In the genomic region with DNA sequence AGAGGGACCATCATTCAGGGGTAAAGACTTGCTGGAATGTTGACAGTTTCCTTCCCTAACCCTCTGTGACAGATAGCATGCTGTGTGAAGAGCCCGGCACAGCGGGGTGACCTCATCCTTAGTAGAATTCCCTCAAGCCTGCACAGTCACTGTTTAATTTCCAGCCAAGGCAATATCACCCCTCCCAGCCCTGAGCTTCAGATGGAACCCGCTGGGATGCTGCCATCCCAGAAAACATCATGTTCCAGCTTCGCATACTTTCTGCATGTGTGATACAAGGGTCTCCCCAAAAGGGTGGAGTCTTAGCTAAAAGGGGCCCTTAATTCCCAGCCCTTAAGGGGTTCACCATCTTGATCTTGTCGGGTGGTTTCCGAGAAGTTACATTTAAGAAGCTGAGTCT, we compare ENCODE assay signal across 12 mouse cellular contexts. TPM values are rescaled to one million over a fixed set of nuclear protein-coding genes. Genes with fewer than 3 reads are reported as not detected.
DNase-seq lines count a peak whose midpoint lies in the region; ATAC-seq and TF ChIP-seq lines count a peak whose summit lies in the region.
"Had no signal": no experiment of that assay in that cellular context is flagged by ENCODE, and none has a peak within 500 bp of the region (broad histone marks: within the 10 kb centered on the region; RNA-seq: fewer than 3 reads in every experiment).

No protein-coding gene starts in this region.

- 51% methylated on average over 6 of the region's 6 CpGs for WGBS in intestine, postnatal 0 days
- WGBS in stomach, embryonic 15.5 days: 46% methylated on average over 6 of the region's 6 CpGs

- no peak overlapping the region for H3K27ac ChIP-seq in intestine, postnatal 0 days (ENCODE audit: low read depth, low read length)
- peak overlapping the region; percentile 44; the same call in 1 of the 2 replicates for H3K27ac ChIP-seq in stomach, embryonic 15.5 days
- H3K27ac ChIP-seq: embryonic facial prominence, embryonic 12.5 days; limb, embryonic 13.5 days; midbrain, embryonic 10.5 days; neural tube, embryonic 15.5 days had no signal

- H3K9ac ChIP-seq in intestine, postnatal 0 days (ENCODE audit: low read depth, low read length): no peak overlapping the region
- no peak overlapping the region for H3K9ac ChIP-seq in stomach, embryonic 15.5 days
- H3K9ac ChIP-seq: embryonic facial prominence, embryonic 12.5 days; limb, embryonic 13.5 days; neural tube, embryonic 15.5 days had no signal

- peak; percentile 72 to 73 for DNase-seq in heart, adult 9 months (ENCODE audit: low spot score in 2 of 2)
- DNase-seq in cerebellum, postnatal 25 days: no peak
- no peak for DNase-seq in frontal cortex, postnatal 10 days (ENCODE audit: low spot score in 2 of 2)
- no peak for DNase-seq in left cerebral cortex, adult 8-10 months (ENCODE audit: low spot score in 2 of 2)

- no peaks in the 10 kb centered on the region for H3K9me3 ChIP-seq in megakaryocyte, embryonic 14.5 days
- no peaks in the 10 kb centered on the region for H3K9me3 ChIP-seq in intestine, postnatal 0 days (ENCODE audit: control insufficient read depth)
- no peaks in the 10 kb centered on the region for H3K9me3 ChIP-seq in stomach, embryonic 15.5 days
- H3K9me3 ChIP-seq: embryonic facial prominence, embryonic 12.5 days; limb, embryonic 13.5 days; midbrain, embryonic 10.5 days; neural tube, embryonic 15.5 days had no signal

- peaks cover 31% of the 10 kb centered on the region for H3K27me3 ChIP-seq in megakaryocyte, embryonic 14.5 days (replicated peaks)
- H3K27me3 ChIP-seq in intestine, postnatal 0 days (replicated peaks; ENCODE audit: control insufficient read depth, insufficient read depth, low read length): no peaks in the 10 kb centered on the region
- no peaks in the 10 kb centered on the region for H3K27me3 ChIP-seq in stomach, embryonic 15.5 days (replicated peaks)
- H3K27me3 ChIP-seq: embryonic facial prominence, embryonic 12.5 days; limb, embryonic 13.5 days; neural tube, embryonic 15.5 days had no signal

- TF ChIP-seq CTCF in intestine, postnatal 0 days (IDR thresholded peaks at IDR 0.05; ENCODE audit: low read depth): no peak

- no peak for ATAC-seq in megakaryocyte, adult 5-6 weeks (ENCODE audit: poor library complexity, severe bottlenecking)
- 0 out of 2 replicates have a peak, but pooled peaks have one; percentile 19 for ATAC-seq in intestine, postnatal 0 days
- ATAC-seq in stomach, embryonic 15.5 days (ENCODE audit: insufficient read depth, low FRiP score, low read depth): peak; percentile 76; the same call in 1 of the 2 replicates

- peak overlapping the region; percentile 28 for H3K4me3 ChIP-seq in megakaryocyte, embryonic 14.5 days (replicated peaks)
- H3K4me3 ChIP-seq in intestine, postnatal 0 days (ENCODE audit: low read depth, low read length): no peak overlapping the region
- H3K4me3 ChIP-seq in stomach, embryonic 15.5 days (replicated peaks): no peak overlapping the region
- H3K4me3 ChIP-seq: embryonic facial prominence, embryonic 12.5 days; limb, embryonic 13.5 days; midbrain, embryonic 10.5 days; neural tube, embryonic 15.5 days had no signal

- no peak overlapping the region for H3K4me2 ChIP-seq in intestine, postnatal 0 days (replicated peaks; ENCODE audit: low read depth)
- H3K4me2 ChIP-seq in stomach, embryonic 15.5 days: no peak overlapping the region
- H3K4me2 ChIP-seq: embryonic facial prominence, embryonic 12.5 days; limb, embryonic 13.5 days; neural tube, embryonic 15.5 days had no signal

- peaks cover 14% of the 10 kb centered on the region for H3K4me1 ChIP-seq in megakaryocyte, embryonic 14.5 days
- no peaks in the 10 kb centered on the region for H3K4me1 ChIP-seq in intestine, postnatal 0 days (replicated peaks; ENCODE audit: control insufficient read depth, insufficient read depth, low read length)
- no peaks in the 10 kb centered on the region for H3K4me1 ChIP-seq in stomach, embryonic 15.5 days
- H3K4me1 ChIP-seq: embryonic facial prominence, embryonic 12.5 days; limb, embryonic 13.5 days; midbrain, embryonic 10.5 days; neural tube, embryonic 15.5 days had no signal

- no peaks in the 10 kb centered on the region for H3K36me3 ChIP-seq in megakaryocyte, embryonic 14.5 days (replicated peaks; ENCODE audit: low read length)
- H3K36me3 ChIP-seq in intestine, postnatal 0 days (ENCODE audit: control insufficient read depth, insufficient read depth): no peaks in the 10 kb centered on the region
- no peaks in the 10 kb centered on the region for H3K36me3 ChIP-seq in stomach, embryonic 15.5 days
- H3K36me3 ChIP-seq: embryonic facial prominence, embryonic 12.5 days; limb, embryonic 13.5 days; midbrain, embryonic 10.5 days; neural tube, embryonic 15.5 days had no signal

RNA-seq across cellular contexts. Expression of a gene that starts 22.9 kb away (rescaled TPM):
- polyA plus RNA-seq in megakaryocyte, embryonic 14.5 days (2012; ENCODE audit: insufficient read depth, low replicate concordance): not detected in 2 replicates
- total RNA-seq in megakaryocyte, adult 5-6 weeks (2015): 0.16 and 0.18 TPM in 2 replicates
- 0.37 TPM in 2 replicates for total RNA-seq in megakaryocyte, adult 5-6 weeks (2017)
- polyA plus RNA-seq in intestine, postnatal 0 days (2015; fragmentation: Nextera tagmentation; extraction: Ambion mirVana): 9.9 and 11.2 TPM in 2 replicates
- polyA plus RNA-seq in stomach, embryonic 15.5 days (2015; fragmentation: Nextera tagmentation; extraction: Ambion mirVana): 25.9 and 27.9 TPM in 2 replicates
- total RNA-seq in left cerebral cortex, adult 8-10 months (2022): 1 to 10 TPM; 4.7 to 6.3 (median 5.6) TPM

RNA-seq across cellular contexts. Expression of a gene that starts 25.8 kb away (rescaled TPM):
- polyA plus RNA-seq in megakaryocyte, embryonic 14.5 days (2012; ENCODE audit: insufficient read depth, low replicate concordance): not detected in 2 replicates
- not detected in 2 replicates for total RNA-seq in megakaryocyte, adult 5-6 weeks (2015)
- not detected in 2 replicates for total RNA-seq in megakaryocyte, adult 5-6 weeks (2017)
- 0.34 and 0.39 TPM in 2 replicates for polyA plus RNA-seq in intestine, postnatal 0 days (2015; fragmentation: Nextera tagmentation; extraction: Ambion mirVana)
- 0.45 and 0.67 TPM in 2 replicates for polyA plus RNA-seq in stomach, embryonic 15.5 days (2015; fragmentation: Nextera tagmentation; extraction: Ambion mirVana)
- total RNA-seq in left cerebral cortex, adult 8-10 months (2022): under 1 TPM in 3 of 4 experiments, not detected in 1; 0.13 to 0.23 (median 0.14) TPM

Comparison
In these comparisons a context has a peak if more than half of its experiments do, and no peak if none do; other contexts are left out.
1. DNase-seq: peak in heart, adult 9 months (2 of 2); none in cerebellum, postnatal 25 days (0 of 2), frontal cortex, postnatal 10 days (0 of 2) and left cerebral cortex, adult 8-10 months (0 of 2).